ENCODE assay signal across 12 mouse cellular contexts in the genomic region with DNA sequence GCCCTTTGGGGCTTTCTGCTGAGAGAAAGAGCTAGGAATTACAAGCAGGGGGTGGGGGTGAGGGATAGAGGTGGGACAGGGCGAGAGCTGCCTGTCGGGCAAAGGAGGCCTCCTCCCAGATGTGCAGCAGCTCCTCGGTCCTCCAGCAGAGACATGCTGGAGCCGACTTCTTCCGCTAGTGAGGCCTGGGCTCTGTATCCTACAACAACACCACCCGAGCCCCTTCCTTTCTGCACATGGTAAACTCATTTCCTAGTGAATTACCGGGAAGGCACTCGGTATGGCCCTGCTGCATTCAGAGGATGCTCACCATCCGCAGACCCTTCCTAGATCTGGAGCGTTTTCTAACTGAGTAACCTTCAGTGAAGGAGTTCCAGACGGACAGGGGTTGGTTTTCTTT. TPM values are rescaled to one million over a fixed set of nuclear protein-coding genes. Genes with fewer than 3 reads are reported as not detected.
DNase-seq lines count a peak whose midpoint lies in the region; ATAC-seq and TF ChIP-seq lines count a peak whose summit lies in the region.
"Had no signal": no experiment of that assay in that cellular context is flagged by ENCODE, and none has a peak within 500 bp of the region (broad histone marks: within the 10 kb centered on the region; RNA-seq: fewer than 3 reads in every experiment).

No protein-coding gene starts in this region.

- H3K4me2 ChIP-seq in heart, embryonic 12.5 days: no peak overlapping the region
- H3K4me2 ChIP-seq in embryonic facial prominence, embryonic 12.5 days (replicated peaks): peak overlapping the region; percentile 27
- peak overlapping the region; percentile 43 for H3K4me2 ChIP-seq in hindbrain, embryonic 16.5 days (ENCODE audit: low read length)
- H3K4me2 ChIP-seq in neural tube, embryonic 13.5 days: peak overlapping the region; percentile 62
- no peak overlapping the region for H3K4me2 ChIP-seq in forebrain, embryonic 12.5 days
- H3K4me2 ChIP-seq: stomach, embryonic 15.5 days had no signal

- H3K9ac ChIP-seq in heart, embryonic 12.5 days: no peak overlapping the region
- H3K9ac ChIP-seq in embryonic facial prominence, embryonic 12.5 days: no peak overlapping the region
- peak overlapping the region; percentile 37; the same call in 1 of the 2 replicates for H3K9ac ChIP-seq in hindbrain, embryonic 16.5 days (ENCODE audit: low read depth, low read length)
- H3K9ac ChIP-seq in neural tube, embryonic 13.5 days: peak overlapping the region; percentile 54
- no peak overlapping the region for H3K9ac ChIP-seq in forebrain, embryonic 12.5 days
- H3K9ac ChIP-seq: stomach, embryonic 15.5 days had no signal

- peaks cover 55% of the 10 kb centered on the region for H3K27me3 ChIP-seq in heart, embryonic 12.5 days (replicated peaks)
- H3K27me3 ChIP-seq in heart, embryonic 10.5 days (ENCODE audit: insufficient read depth, poor library complexity, severe bottlenecking): peaks cover 55% of the 10 kb centered on the region
- 0 out of 2 replicates have a peak, but pooled peaks cover 6% of the 10 kb centered on the region for H3K27me3 ChIP-seq in embryonic facial prominence, embryonic 12.5 days
- 0 out of 2 replicates have a peak, but pooled peaks cover 2% of the 10 kb centered on the region for H3K27me3 ChIP-seq in hindbrain, embryonic 16.5 days (replicated peaks; ENCODE audit: control insufficient read depth, insufficient read depth, low read length)
- H3K27me3 ChIP-seq in neural tube, embryonic 13.5 days: peaks cover 9% of the 10 kb centered on the region; the same call in 1 of the 2 replicates
- peaks cover 76% of the 10 kb centered on the region for H3K27me3 ChIP-seq in forebrain, embryonic 12.5 days
- H3K27me3 ChIP-seq in cerebellum, adult 2 months (ENCODE audit: control insufficient read depth, insufficient read depth, low read length): peaks cover 2% of the 10 kb centered on the region; the same call in 1 of the 2 replicates

- ATAC-seq in heart, embryonic 12.5 days (ENCODE audit: insufficient number of reproducible peaks, low FRiP score): peak; percentile 44; the same call in 1 of the 2 replicates
- ATAC-seq in embryonic facial prominence, embryonic 12.5 days (ENCODE audit: insufficient number of reproducible peaks, insufficient read depth, low FRiP score, low TSS enrichment): no peak
- no peak for ATAC-seq in hindbrain, embryonic 16.5 days
- no peak for ATAC-seq in neural tube, embryonic 13.5 days (ENCODE audit: low read depth)
- no peak for ATAC-seq in forebrain, embryonic 12.5 days (ENCODE audit: low FRiP score)
- ATAC-seq: intestine, postnatal 0 days had no signal

- no peak overlapping the region for H3K27ac ChIP-seq in heart, embryonic 12.5 days (ENCODE audit: poor library complexity, severe bottlenecking)
- no peak overlapping the region for H3K27ac ChIP-seq in heart, embryonic 10.5 days
- H3K27ac ChIP-seq in embryonic facial prominence, embryonic 12.5 days: peak overlapping the region; percentile 63
- H3K27ac ChIP-seq in hindbrain, embryonic 16.5 days (ENCODE audit: low read depth, low read length): peak overlapping the region; percentile 48
- H3K27ac ChIP-seq in neural tube, embryonic 13.5 days (replicated peaks): peak overlapping the region; percentile 35; the same call in 1 of the 2 replicates
- H3K27ac ChIP-seq in forebrain, embryonic 12.5 days: no peak overlapping the region
- H3K27ac ChIP-seq in cerebellum, adult 2 months (ENCODE audit: insufficient read depth, low read length): no peak overlapping the region
- H3K27ac ChIP-seq: stomach, embryonic 15.5 days had no signal

- no peaks in the 10 kb centered on the region for H3K9me3 ChIP-seq in heart, embryonic 12.5 days (replicated peaks)
- H3K9me3 ChIP-seq in heart, embryonic 10.5 days: no peaks in the 10 kb centered on the region
- H3K9me3 ChIP-seq in embryonic facial prominence, embryonic 12.5 days: no peaks in the 10 kb centered on the region
- H3K9me3 ChIP-seq in hindbrain, embryonic 16.5 days (ENCODE audit: control insufficient read depth, low read length): no peaks in the 10 kb centered on the region
- H3K9me3 ChIP-seq in neural tube, embryonic 13.5 days: no peaks in the 10 kb centered on the region
- no peaks in the 10 kb centered on the region for H3K9me3 ChIP-seq in forebrain, embryonic 12.5 days
- H3K9me3 ChIP-seq: stomach, embryonic 15.5 days had no signal

- peaks cover 21% of the 10 kb centered on the region for H3K4me1 ChIP-seq in heart, embryonic 12.5 days (replicated peaks)
- peaks cover 31% of the 10 kb centered on the region for H3K4me1 ChIP-seq in heart, embryonic 10.5 days
- peaks cover 85% of the 10 kb centered on the region for H3K4me1 ChIP-seq in embryonic facial prominence, embryonic 12.5 days
- peaks cover 23% of the 10 kb centered on the region for H3K4me1 ChIP-seq in hindbrain, embryonic 16.5 days (ENCODE audit: control insufficient read depth, insufficient read depth, low read depth, low read length)
- peaks cover 97% of the 10 kb centered on the region for H3K4me1 ChIP-seq in neural tube, embryonic 13.5 days (replicated peaks)
- H3K4me1 ChIP-seq in forebrain, embryonic 12.5 days: peaks cover 46% of the 10 kb centered on the region
- no peaks in the 10 kb centered on the region for H3K4me1 ChIP-seq in cerebellum, adult 2 months (ENCODE audit: control insufficient read depth, insufficient read depth, low read length)

- no peak for DNase-seq in heart, embryonic 10.5 days (ENCODE audit: low spot score)
- no peak for DNase-seq in cerebellum, adult 2 months
- DNase-seq: left cerebral cortex, postnatal 4 days; right cerebral cortex, adult 18-20 months had no signal

- H3K36me3 ChIP-seq in heart, embryonic 12.5 days: no peaks in the 10 kb centered on the region
- H3K36me3 ChIP-seq in heart, embryonic 10.5 days: no peaks in the 10 kb centered on the region
- H3K36me3 ChIP-seq in embryonic facial prominence, embryonic 12.5 days: no peaks in the 10 kb centered on the region
- H3K36me3 ChIP-seq in hindbrain, embryonic 16.5 days (ENCODE audit: control insufficient read depth, insufficient read depth, low read length): no peaks in the 10 kb centered on the region
- H3K36me3 ChIP-seq in neural tube, embryonic 13.5 days: peaks cover 20% of the 10 kb centered on the region
- H3K36me3 ChIP-seq in forebrain, embryonic 12.5 days (replicated peaks): no peaks in the 10 kb centered on the region
- H3K36me3 ChIP-seq: stomach, embryonic 15.5 days had no signal

- TF ChIP-seq CTCF in cerebellum, adult 2 months (IDR thresholded peaks at IDR 0.05; ENCODE audit: borderline replicate concordance, insufficient read depth, low read depth, low read length): no peak

- H3K4me3 ChIP-seq in heart, embryonic 12.5 days: no peak overlapping the region
- no peak overlapping the region for H3K4me3 ChIP-seq in heart, embryonic 10.5 days
- H3K4me3 ChIP-seq in embryonic facial prominence, embryonic 12.5 days: no peak overlapping the region
- H3K4me3 ChIP-seq in hindbrain, embryonic 16.5 days (ENCODE audit: low read length): peak overlapping the region; percentile 1; the same call in 1 of the 2 replicates
- peak overlapping the region; percentile 4; the same call in 1 of the 2 replicates for H3K4me3 ChIP-seq in neural tube, embryonic 13.5 days
- H3K4me3 ChIP-seq in forebrain, embryonic 12.5 days (replicated peaks): no peak overlapping the region
- H3K4me3 ChIP-seq in cerebellum, adult 2 months (replicated peaks; ENCODE audit: insufficient read depth, low read depth, low read length): no peak overlapping the region
- H3K4me3 ChIP-seq: myocyte; stomach, embryonic 15.5 days had no signal

- WGBS in heart, embryonic 12.5 days: 33% methylated on average over 11 of the region's 11 CpGs
- 33% methylated on average over 11 of the region's 11 CpGs for WGBS in heart, embryonic 10.5 days
- WGBS in embryonic facial prominence, embryonic 12.5 days: 22% methylated on average over 11 of the region's 11 CpGs
- 47% methylated on average over 11 of the region's 11 CpGs for WGBS in hindbrain, embryonic 16.5 days
- 47% methylated on average over 11 of the region's 11 CpGs for WGBS in neural tube, embryonic 13.5 days
- WGBS in forebrain, embryonic 12.5 days: 53% methylated on average over 11 of the region's 11 CpGs
- 51% methylated on average over 11 of the region's 11 CpGs for WGBS in cerebellum, adult 2 months

- TF ChIP-seq POLR2A in cerebellum, adult 2 months (IDR thresholded peaks at IDR 0.05; ENCODE audit: borderline replicate concordance, insufficient read depth, low read length): no peak

RNA-seq across cellular contexts. Expression of a gene that starts 14.1 kb away (rescaled TPM):
- 0.61 and 0.65 TPM in 2 replicates for polyA plus RNA-seq in heart, embryonic 12.5 days (2016; fragmentation: Nextera tagmentation; extraction: Ambion mirVana)
- 1.3 and 3.5 TPM in 2 replicates for polyA plus RNA-seq in heart, embryonic 10.5 days (2016; fragmentation: Nextera tagmentation; extraction: Ambion mirVana)
- polyA plus RNA-seq in embryonic facial prominence, embryonic 12.5 days (2016; fragmentation: Nextera tagmentation; extraction: Ambion mirVana): 15.5 and 21.1 TPM in 2 replicates
- 10.3 and 10.7 TPM in 2 replicates for polyA plus RNA-seq in hindbrain, embryonic 16.5 days (2015; fragmentation: Nextera tagmentation; extraction: Ambion mirVana)
- 23.9 and 24.1 TPM in 2 replicates for polyA plus RNA-seq in neural tube, embryonic 13.5 days (2015; fragmentation: Nextera tagmentation; extraction: Ambion mirVana)
- 3.4 and 6.4 TPM in 2 replicates for polyA plus RNA-seq in forebrain, embryonic 12.5 days (2016; fragmentation: Nextera tagmentation; extraction: Ambion mirVana)
- polyA plus RNA-seq in cerebellum, adult 2 months (2012; rRNA removed): 9.1 and 9.4 TPM in 2 replicates

Comparison
In these comparisons a context has a peak if more than half of its experiments do, and no peak if none do; other contexts are left out.
1. H3K27ac ChIP-seq: peak in embryonic facial prominence, embryonic 12.5 days (single experiment), hindbrain, embryonic 16.5 days (single experiment) and neural tube, embryonic 13.5 days (single experiment); none in heart, embryonic 12.5 days (single experiment), heart, embryonic 10.5 days (single experiment), forebrain, embryonic 12.5 days (single experiment) and cerebellum, adult 2 months (single experiment).
2. H3K4me2 ChIP-seq: peak in embryonic facial prominence, embryonic 12.5 days (single experiment), hindbrain, embryonic 16.5 days (single experiment) and neural tube, embryonic 13.5 days (single experiment); none in heart, embryonic 12.5 days (single experiment) and forebrain, embryonic 12.5 days (single experiment).
3. H3K4me3 ChIP-seq: peak in hindbrain, embryonic 16.5 days (single experiment) and neural tube, embryonic 13.5 days (single experiment); none in heart, embryonic 12.5 days (single experiment), heart, embryonic 10.5 days (single experiment), embryonic facial prominence, embryonic 12.5 days (single experiment), forebrain, embryonic 12.5 days (single experiment) and cerebellum, adult 2 months (single experiment).
4. H3K9ac ChIP-seq: peak in hindbrain, embryonic 16.5 days (single experiment) and neural tube, embryonic 13.5 days (single experiment); none in heart, embryonic 12.5 days (single experiment), embryonic facial prominence, embryonic 12.5 days (single experiment) and forebrain, embryonic 12.5 days (single experiment).